24 mouse cellular contexts compared by ENCODE assay signal in genomic region chr11:120181379-120181778, GRCm38 (mm10). TPM values are rescaled to one million over a fixed set of nuclear protein-coding genes. Genes with fewer than 3 reads are reported as not detected.
DNase-seq lines count a peak whose midpoint lies in the region; ATAC-seq lines count a peak whose summit lies in the region.
"Had no signal": no experiment of that assay in that cellular context is flagged by ENCODE, and none has a peak within 500 bp of the region (broad histone marks: within the 10 kb centered on the region; RNA-seq: fewer than 3 reads in every experiment).

No protein-coding gene starts in this region.

- peaks cover 55% of the 10 kb centered on the region for H3K4me1 ChIP-seq in heart, embryonic 10.5 days
- peaks cover 43% of the 10 kb centered on the region for H3K4me1 ChIP-seq in liver, embryonic 12.5 days
- peaks cover 35% of the 10 kb centered on the region for H3K4me1 ChIP-seq in liver, embryonic 11.5 days (replicated peaks; ENCODE audit: control insufficient read depth, insufficient read depth, low read length)
- H3K4me1 ChIP-seq in embryonic facial prominence, embryonic 10.5 days = peaks cover 66% of the 10 kb centered on the region

- peak overlapping the region; percentile 44; the same call in 1 of the 2 replicates for H3K27ac ChIP-seq in heart, embryonic 10.5 days
- no peak overlapping the region for H3K27ac ChIP-seq in liver, embryonic 12.5 days
- H3K27ac ChIP-seq in liver, embryonic 11.5 days (ENCODE audit: low read depth, low read length) = no peak overlapping the region
- peak overlapping the region; percentile 100 for H3K27ac ChIP-seq in embryonic facial prominence, embryonic 10.5 days (replicated peaks)
- H3K27ac ChIP-seq: macrophage; midbrain, embryonic 15.5 days; neural tube, embryonic 13.5 days; stomach, embryonic 15.5 days had no signal

- H3K4me3 ChIP-seq in heart, embryonic 10.5 days = no peak overlapping the region
- no peak overlapping the region for H3K4me3 ChIP-seq in liver, embryonic 12.5 days
- H3K4me3 ChIP-seq in liver, embryonic 11.5 days (ENCODE audit: low read depth, low read length) = no peak overlapping the region
- H3K4me3 ChIP-seq in embryonic facial prominence, embryonic 10.5 days = no peak overlapping the region
- H3K4me3 ChIP-seq: midbrain, embryonic 15.5 days; myocyte; neural tube, embryonic 13.5 days; stomach, embryonic 15.5 days had no signal

- 64% methylated on average over 3 of the region's 3 CpGs for WGBS in heart, embryonic 10.5 days
- 40% methylated on average over 3 of the region's 3 CpGs for WGBS in liver, embryonic 12.5 days (ENCODE audit: insufficient replicate concordance)
- 51% methylated on average over 3 of the region's 3 CpGs for WGBS in liver, embryonic 11.5 days
- WGBS in embryonic facial prominence, embryonic 10.5 days = 72% methylated on average over 3 of the region's 3 CpGs

- peaks cover 8% of the 10 kb centered on the region for H3K36me3 ChIP-seq in heart, embryonic 10.5 days
- no peaks in the 10 kb centered on the region for H3K36me3 ChIP-seq in liver, embryonic 12.5 days
- no peaks in the 10 kb centered on the region for H3K36me3 ChIP-seq in liver, embryonic 11.5 days (ENCODE audit: control insufficient read depth, insufficient read depth, low read length)
- H3K36me3 ChIP-seq in embryonic facial prominence, embryonic 10.5 days (replicated peaks) = peaks cover 8% of the 10 kb centered on the region
- H3K36me3 ChIP-seq: midbrain, embryonic 15.5 days; neural tube, embryonic 13.5 days; stomach, embryonic 15.5 days had no signal

- ATAC-seq in liver, embryonic 12.5 days = no peak
- ATAC-seq in liver, embryonic 11.5 days (replicated peaks; ENCODE audit: low FRiP score) = no peak
- ATAC-seq in megakaryocyte progenitor cell, adult 5-6 weeks (replicated peaks; ENCODE audit: poor library complexity) = peak; percentile 86
- ATAC-seq: activated CD4-positive, CD25-positive, alpha-beta regulatory T cell, adult 4 months; forebrain, embryonic 16.5 days; lung, postnatal 0 days; midbrain, embryonic 15.5 days had no signal

- no peak for DNase-seq in heart, embryonic 10.5 days (ENCODE audit: low spot score)
- DNase-seq in heart, adult 18-20 months = no peak
- DNase-seq in liver, embryonic 11.5 days (ENCODE audit: low spot score) = no peak
- DNase-seq in embryonic facial prominence, embryonic 10.5 days (ENCODE audit: low spot score) = no peak
- no peak for DNase-seq in frontal cortex, postnatal 10 days (ENCODE audit: low spot score in 2 of 2)
- no peak for DNase-seq in embryo, embryonic 9.5 days (ENCODE audit: extremely low spot score)
- DNase-seq: adrenal gland, adult 8-10 months; cerebellum, adult 18-20 months; cerebellum, postnatal 14 days; gastrocnemius, postnatal 36 days; kidney, adult 11 months; kidney, postnatal 4 days; right cerebral cortex, postnatal 4 days; thymus, postnatal 36 days had no signal

- no peaks in the 10 kb centered on the region for H3K9me3 ChIP-seq in heart, embryonic 10.5 days
- no peaks in the 10 kb centered on the region for H3K9me3 ChIP-seq in liver, embryonic 12.5 days (replicated peaks)
- H3K9me3 ChIP-seq in liver, embryonic 11.5 days (ENCODE audit: control insufficient read depth, low read length) = no peaks in the 10 kb centered on the region
- no peaks in the 10 kb centered on the region for H3K9me3 ChIP-seq in embryonic facial prominence, embryonic 10.5 days
- H3K9me3 ChIP-seq: midbrain, embryonic 15.5 days; neural tube, embryonic 13.5 days; stomach, embryonic 15.5 days had no signal

- no peak overlapping the region for H3K4me2 ChIP-seq in liver, embryonic 12.5 days
- H3K4me2 ChIP-seq in liver, embryonic 11.5 days = no peak overlapping the region
- H3K4me2 ChIP-seq: midbrain, embryonic 15.5 days; neural tube, embryonic 13.5 days; stomach, embryonic 15.5 days had no signal

- 0 out of 2 replicates have a peak overlapping the region, but pooled peaks have one; percentile 7 for H3K9ac ChIP-seq in liver, embryonic 12.5 days
- H3K9ac ChIP-seq in liver, embryonic 11.5 days (ENCODE audit: low read depth, low read length) = no peak overlapping the region
- H3K9ac ChIP-seq: midbrain, embryonic 15.5 days; neural tube, embryonic 13.5 days; stomach, embryonic 15.5 days had no signal

- no peaks in the 10 kb centered on the region for H3K27me3 ChIP-seq in heart, embryonic 10.5 days (ENCODE audit: insufficient read depth, poor library complexity, severe bottlenecking)
- peaks cover 61% of the 10 kb centered on the region for H3K27me3 ChIP-seq in liver, embryonic 12.5 days (replicated peaks)
- H3K27me3 ChIP-seq in liver, embryonic 11.5 days (replicated peaks; ENCODE audit: control insufficient read depth, insufficient read depth, low read length) = peaks cover 36% of the 10 kb centered on the region
- H3K27me3 ChIP-seq in embryonic facial prominence, embryonic 10.5 days (replicated peaks; ENCODE audit: low read depth, poor library complexity, severe bottlenecking) = no peaks in the 10 kb centered on the region; the same call in 1 of the 2 replicates
- H3K27me3 ChIP-seq: midbrain, embryonic 15.5 days; neural tube, embryonic 13.5 days; stomach, embryonic 15.5 days had no signal

RNA-seq across cellular contexts. Expression of gene Slc38a10, which starts 30.2 kb away (rescaled TPM):
- 99.0 and 123 TPM in 2 replicates for polyA plus RNA-seq in heart, embryonic 10.5 days (2016; fragmentation: Nextera tagmentation; extraction: Ambion mirVana)
- total RNA-seq in heart, adult 18-20 months (2021) = 10 to 100 TPM; 89.2 to 93.9 TPM
- 54.9 and 55.2 TPM in 2 replicates for polyA plus RNA-seq in liver, embryonic 12.5 days (2016; fragmentation: Nextera tagmentation; extraction: Ambion mirVana)
- 59.4 and 64.5 TPM in 2 replicates for polyA plus RNA-seq in liver, embryonic 11.5 days (2014; fragmentation: Nextera tagmentation; extraction: Ambion mirVana)
- polyA plus RNA-seq in embryonic facial prominence, embryonic 10.5 days (2016; fragmentation: Nextera tagmentation; extraction: Ambion mirVana) = 99.0 and 103 TPM in 2 replicates
- 31.6 and 33.3 TPM in 2 replicates for total RNA-seq in megakaryocyte progenitor cell, adult 5-6 weeks (2015)
- 40.2 and 41.2 TPM in 2 replicates for total RNA-seq in megakaryocyte progenitor cell, adult 5-6 weeks (2017)

RNA-seq across cellular contexts. Expression of gene Bahcc1, which starts 51.4 kb away (rescaled TPM):
- 7.7 and 12.9 TPM in 2 replicates for polyA plus RNA-seq in heart, embryonic 10.5 days (2016; fragmentation: Nextera tagmentation; extraction: Ambion mirVana)
- 1 to 10 TPM; 3.5 to 5.0 TPM for total RNA-seq in heart, adult 18-20 months (2021)
- 3.0 and 3.5 TPM in 2 replicates for polyA plus RNA-seq in liver, embryonic 12.5 days (2016; fragmentation: Nextera tagmentation; extraction: Ambion mirVana)
- 6.7 and 8.8 TPM in 2 replicates for polyA plus RNA-seq in liver, embryonic 11.5 days (2014; fragmentation: Nextera tagmentation; extraction: Ambion mirVana)
- polyA plus RNA-seq in embryonic facial prominence, embryonic 10.5 days (2016; fragmentation: Nextera tagmentation; extraction: Ambion mirVana) = 18.0 and 18.4 TPM in 2 replicates
- total RNA-seq in megakaryocyte progenitor cell, adult 5-6 weeks (2015) = 12.1 and 17.2 TPM in 2 replicates
- 3.9 and 5.4 TPM in 2 replicates for total RNA-seq in megakaryocyte progenitor cell, adult 5-6 weeks (2017)
- polyA plus RNA-seq: activated CD4-positive, CD25-positive, alpha-beta regulatory T cell, adult 4 months had no signal

Comparison
In these comparisons a context has a peak if more than half of its experiments do, and no peak if none do; other contexts are left out.
1. H3K27ac ChIP-seq: peak in heart, embryonic 10.5 days (single experiment) and embryonic facial prominence, embryonic 10.5 days (single experiment); none in liver, embryonic 12.5 days (single experiment) and liver, embryonic 11.5 days (single experiment).